Mouse (Mus musculus) G1E-ER4 (cell line): Measurements from ENCODE around the gene Cdca5. TPM values are rescaled to one million over a fixed set of nuclear protein-coding genes. Genes with fewer than 3 reads are reported as not detected.

Experiments
- GATA1 ChIP-seq: IDR thresholded peaks from one replicate; pipeline ENCODE4 v1.8.0; 2012; ENCODE audit warnings: low read length, inconsistent platforms
- polyA plus RNA-seq: library from polyadenylated mRNA; stranded (reverse); fragments of >175 nt; gene quantifications from 2 replicates; pipeline ENCODE4 v1.2.3, GENCODE M21; 2012

The Cdca5 gene
- polyA plus RNA-seq, 1 experiment, result 17.8 TPM

DNA sequence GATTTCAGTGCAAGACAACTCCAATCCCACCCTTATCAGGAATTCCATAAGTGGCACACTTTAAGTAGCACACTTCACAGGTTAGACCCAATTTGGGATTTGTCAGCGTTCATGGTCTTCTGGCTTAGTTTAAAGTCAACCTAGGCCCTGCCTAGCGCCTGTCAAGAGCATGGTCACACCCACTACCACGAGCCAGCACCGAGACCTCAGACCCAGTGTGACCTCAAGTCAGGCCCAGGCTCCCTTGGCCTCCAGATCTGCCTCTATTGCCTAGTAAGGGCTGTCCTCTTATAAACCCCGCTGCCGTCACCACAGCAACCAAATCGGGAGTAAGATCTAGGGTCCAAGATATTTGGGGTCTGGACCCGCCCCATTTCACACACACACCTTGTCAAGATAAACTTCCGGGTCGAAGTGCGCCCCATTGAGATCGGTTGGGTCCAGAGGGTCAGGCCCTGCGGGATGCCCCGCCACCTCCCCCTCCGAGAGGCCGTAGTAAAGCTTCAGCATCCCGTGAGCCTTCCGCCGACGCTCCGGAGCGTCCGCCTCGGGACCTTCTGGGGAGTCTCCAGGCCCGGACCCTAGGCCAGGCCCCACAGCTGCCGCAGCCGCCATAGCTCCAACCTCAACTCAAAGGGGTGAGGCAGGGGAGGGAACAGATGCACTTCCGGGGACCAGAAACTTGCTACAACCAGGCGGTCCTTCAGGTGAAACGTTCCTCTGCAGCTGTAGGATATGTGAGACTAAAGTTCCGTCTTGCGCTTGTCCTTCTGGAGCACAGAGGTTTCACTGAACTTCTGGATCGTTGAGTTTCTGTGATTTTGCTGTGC, 8.0 kb upstream of the Cdca5 start, which contains the start of gene Vps51:
TSS of gene Vps51 (minus strand) at position 668 of the 830 bp plus-strand sequence.
- TF ChIP-seq GATA1, result no peak

- no peak for TF ChIP-seq GATA1
Measured at GRCm38 (mm10) chr19:6079983-6080480, 4.8 kb upstream of the Cdca5 start, which contains the start of gene Tmem262. Tmem262 (plus strand) TSS chr19:6080033.

- TF ChIP-seq GATA1, result no peak
Measured at GRCm38 (mm10) chr19:6082156-6082555, 2.6 kb upstream of the Cdca5 start, which contains the start of gene Gm28374. Gm28374 (minus strand) TSS chr19:6082256.

DNA sequence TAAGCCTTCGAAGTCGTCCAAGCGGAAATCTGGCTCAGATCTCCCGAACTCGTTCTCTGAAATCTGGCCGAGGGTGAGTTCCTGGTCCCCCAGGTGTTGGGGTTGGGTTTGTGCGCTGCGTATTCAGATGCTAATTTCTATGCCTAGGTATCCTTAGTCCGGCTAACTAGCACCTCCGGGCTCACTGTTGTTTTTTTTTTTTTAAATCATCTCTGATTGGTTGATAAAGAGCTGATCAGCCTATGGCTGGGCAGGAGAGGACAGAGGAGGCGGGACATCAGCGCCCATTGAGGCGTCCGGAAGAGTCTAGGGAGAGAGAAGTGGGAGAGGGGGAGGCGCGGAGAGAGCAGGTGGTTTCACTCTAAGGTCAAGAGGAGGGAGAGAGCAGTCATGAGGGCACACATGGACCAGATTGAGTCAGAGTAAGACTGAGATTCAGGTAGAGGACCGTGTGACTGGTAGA, 665 bp downstream of the Cdca5 start:
- no peak for TF ChIP-seq GATA1

DNA sequence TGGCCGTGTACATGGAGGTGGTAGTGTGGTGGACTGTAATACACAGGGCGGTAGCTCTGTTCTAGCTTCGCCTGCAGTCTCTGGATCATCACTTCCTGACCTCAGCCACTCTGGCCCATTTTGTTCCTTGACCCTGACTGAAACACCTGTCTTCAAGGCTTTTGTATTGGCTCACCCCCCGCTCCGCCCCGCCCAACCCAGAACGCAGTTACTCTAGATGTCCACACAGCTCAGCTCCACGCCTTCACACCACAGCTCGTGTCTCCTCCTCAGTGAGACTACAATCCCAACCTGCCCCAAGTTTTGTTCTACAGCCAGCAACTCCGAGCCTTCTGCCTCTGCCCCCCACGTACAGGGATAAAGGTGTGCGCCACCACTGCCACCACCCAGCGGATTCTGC, 4.1 kb downstream of the Cdca5 start:
- no peak for TF ChIP-seq GATA1

GRCm38 (mm10) chr19:6094119-6094518, 9.3 kb downstream of the Cdca5 start, which contains the start of gene AC131692.1:
AC131692.1 (plus strand) TSS chr19:6094419.
- no peak for TF ChIP-seq GATA1

- TF ChIP-seq GATA1, result no peak
Measured at GRCm38 (mm10) chr19:6097847-6098246, 13.1 kb downstream of the Cdca5 start.

DNA sequence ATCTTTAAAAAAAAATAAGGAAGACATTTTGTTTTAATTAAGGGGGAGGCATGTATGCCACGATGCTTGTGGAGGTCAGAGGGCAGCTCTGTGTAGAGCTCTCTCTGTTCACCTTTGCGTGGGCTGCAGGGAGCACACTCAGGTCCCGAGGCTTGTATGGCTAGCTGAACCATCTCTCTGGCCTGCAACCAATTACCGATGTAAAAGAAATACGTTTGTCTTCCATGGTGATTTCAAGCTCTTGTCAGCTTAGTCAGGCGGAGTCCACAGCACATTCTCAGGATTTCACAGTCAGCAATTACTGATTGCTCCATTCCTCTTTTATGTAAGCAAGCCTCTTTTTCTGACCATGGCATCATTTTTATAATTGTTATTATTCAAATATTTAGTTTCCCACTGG, 16.4 kb downstream of the Cdca5 start:
- TF ChIP-seq GATA1, result no peak

GRCm38 (mm10) chr19:6102169-6102853, 17.5 kb downstream of the Cdca5 start:
- no peak for TF ChIP-seq GATA1

DNA sequence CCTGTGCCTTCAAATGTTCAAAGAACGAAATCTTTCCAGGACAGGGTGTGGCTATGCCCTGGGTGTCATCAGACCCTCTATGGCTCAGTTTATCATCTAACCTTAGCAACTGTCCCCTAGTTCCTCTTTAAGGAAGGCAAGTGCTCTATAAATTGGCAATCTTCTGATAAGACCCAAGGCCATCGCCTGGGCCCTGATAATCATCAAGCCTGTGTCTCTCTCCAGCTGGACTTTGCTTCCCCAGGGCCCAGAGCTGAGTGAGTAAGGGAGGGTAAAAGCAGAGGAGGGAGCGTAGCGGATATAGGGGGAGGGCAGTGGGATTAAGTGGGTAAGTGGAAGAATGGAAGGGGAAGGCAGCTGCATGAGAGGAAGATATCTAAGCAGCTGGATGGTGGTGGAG, 19.7 kb downstream of the Cdca5 start:
- TF ChIP-seq GATA1, result peak; percentile 41

GRCm38 (mm10) chr19:6105586-6105985, 20.8 kb downstream of the Cdca5 start, which contains the start of gene Naaladl1:
Naaladl1 (plus strand) TSS chr19:6105782.
- no peak for TF ChIP-seq GATA1

DNA sequence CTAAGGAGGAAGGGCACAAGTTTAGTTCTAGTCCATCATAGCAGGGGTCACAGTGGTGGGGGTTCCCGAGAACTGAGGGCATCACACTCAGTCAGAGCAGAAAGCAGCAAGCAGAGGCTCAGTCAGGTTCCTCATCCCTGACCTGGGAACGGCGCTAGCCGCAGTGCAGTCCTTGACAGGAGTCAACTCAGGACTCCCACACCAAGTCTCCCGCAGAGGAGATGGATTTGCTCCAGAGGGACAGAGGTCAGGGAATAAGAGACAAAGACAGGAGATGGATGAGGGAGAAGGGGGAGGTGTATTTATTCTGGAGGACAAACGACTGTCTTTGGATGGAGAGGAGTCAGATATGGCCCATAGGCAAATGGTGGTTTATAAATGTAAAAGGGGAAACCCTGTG, 28.3 kb downstream of the Cdca5 start:
- TF ChIP-seq GATA1, result no peak

DNA sequence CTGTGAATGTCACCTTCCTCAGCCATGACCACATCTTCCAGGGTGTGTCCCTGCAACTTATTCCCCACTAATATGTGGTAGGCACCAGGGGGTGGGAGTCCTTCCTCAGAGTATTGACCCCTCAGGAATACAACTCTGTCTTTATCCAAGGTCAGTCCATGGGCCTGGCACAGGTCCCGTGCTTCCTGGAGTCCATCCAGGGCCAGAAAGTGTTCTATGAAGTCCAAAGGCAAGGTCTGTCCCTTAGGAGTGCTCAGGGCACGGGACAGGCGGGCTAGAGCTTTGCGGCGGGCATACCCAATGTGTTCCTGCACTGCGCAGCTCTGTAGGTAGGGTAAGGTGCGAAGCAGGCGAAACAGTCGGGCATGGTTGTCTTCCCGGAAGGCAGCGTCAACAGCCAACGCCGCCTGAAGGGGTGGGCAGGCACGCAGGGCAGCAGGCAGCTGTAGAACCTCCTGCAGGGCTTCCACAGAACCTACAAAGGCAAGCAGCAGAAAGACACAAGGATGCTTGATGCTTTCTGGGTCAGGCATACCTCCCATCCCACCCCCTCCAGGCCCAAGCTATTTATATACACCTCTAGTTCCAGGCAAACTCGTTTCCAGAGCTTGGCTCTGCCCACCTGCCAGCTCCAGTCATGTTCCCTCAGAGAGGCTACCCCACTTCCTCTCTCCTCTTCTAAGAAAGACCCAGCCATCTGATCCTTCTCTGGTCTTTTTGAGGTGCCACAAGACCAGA, 31.5 kb downstream of the Cdca5 start:
- no peak for TF ChIP-seq GATA1

- no peak for TF ChIP-seq GATA1
Measured at GRCm38 (mm10) chr19:6117346-6117985, 32.7 kb downstream of the Cdca5 start.

DNA sequence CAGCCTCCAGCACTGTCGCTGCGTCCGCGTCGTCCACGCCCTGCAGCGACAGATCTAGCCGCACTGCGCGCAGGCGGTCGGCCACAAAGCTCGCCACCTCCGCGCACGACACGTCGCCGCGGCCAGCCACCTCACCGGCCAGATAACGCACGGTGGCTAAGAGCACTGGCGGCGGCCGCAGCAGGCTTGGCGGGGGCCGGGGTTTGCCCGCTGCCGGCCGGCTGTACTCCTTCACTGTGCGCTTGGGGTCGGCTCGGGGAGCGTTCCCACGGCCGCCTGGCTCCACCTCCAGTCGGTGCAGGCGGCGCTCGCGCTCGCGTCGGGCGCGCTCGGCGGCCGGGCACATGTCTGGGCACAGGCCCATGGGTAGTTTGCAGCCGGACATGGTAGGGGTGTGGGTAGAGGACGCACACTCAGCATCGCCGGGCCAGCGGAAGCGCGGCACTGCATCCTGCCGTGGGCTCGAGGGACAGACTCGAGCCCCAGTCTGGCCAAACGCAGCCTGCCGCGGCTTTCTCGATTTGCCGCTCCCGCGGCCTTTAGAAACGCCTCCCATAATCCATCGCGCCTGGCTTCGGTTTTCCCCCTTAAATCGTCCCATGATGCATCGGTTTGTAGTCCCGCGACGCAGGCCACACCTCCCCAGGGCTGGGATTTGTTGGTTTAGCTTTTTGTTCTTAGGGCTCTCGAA, 33.3 kb downstream of the Cdca5 start, which contains the start of gene Sac3d1:
TSS of gene Sac3d1 (minus strand) at position 665 of the 691 bp plus-strand sequence.
- TF ChIP-seq GATA1, result no peak
